Mouse (Mus musculus) liver, embryonic 12.5 days (tissue): ENCODE measurements around the gene Rbl2. TPM values are rescaled to one million over a fixed set of nuclear protein-coding genes. Genes with fewer than 3 reads are reported as not detected.

Experiments used
- ATAC-seq: fragments of 200-750 bp; cut with Nextera tagmentation; 2 replicates; pipeline ENCODE4 v1.8.0; 2017; ENCODE audit warnings: moderate number of reproducible peaks, mild to moderate bottlenecking, moderate library complexity
- H3K27ac ChIP-seq: fragments of 300-500 bp; sonication (generic); 2 replicates; pipeline ENCODE4 v1.5.1; 2016; ENCODE audit warnings: mild to moderate bottlenecking
- H3K27me3 ChIP-seq: fragments of 300-500 bp; sonication (generic); replicated peaks from 2 replicates; pipeline ENCODE4 v1.6.1; 2016; ENCODE audit warnings: mild to moderate bottlenecking, moderate library complexity
- H3K36me3 ChIP-seq: fragments of 300-500 bp; sonication (generic); 2 replicates; pipeline ENCODE4 v1.6.1; 2016; ENCODE audit warnings: mild to moderate bottlenecking, moderate library complexity
- H3K4me1 ChIP-seq: fragments of 300-500 bp; sonication (generic); 2 replicates; pipeline ENCODE4 v1.6.1; 2016
- H3K4me2 ChIP-seq: fragments of 300-500 bp; sonication (generic); 2 replicates; pipeline ENCODE4 v1.6.1; 2016; ENCODE audit warnings: mild to moderate bottlenecking, moderate library complexity
- H3K4me3 ChIP-seq: fragments of 300-500 bp; sonication (generic); 2 replicates; pipeline ENCODE4 v1.5.1; 2016; ENCODE audit warnings: mild to moderate bottlenecking, moderate library complexity
- H3K9ac ChIP-seq: fragments of 300-500 bp; sonication (generic); 2 replicates; pipeline ENCODE4 v1.6.1; 2016; ENCODE audit warnings: mild to moderate bottlenecking, moderate library complexity
- H3K9me3 ChIP-seq: fragments of 300-500 bp; sonication (generic); replicated peaks from 2 replicates; pipeline ENCODE4 v1.6.1; 2016; ENCODE audit warnings: mild to moderate bottlenecking, moderate library complexity
- WGBS: fragments of 180-500 bp; shearing (Covaris S2); methylation state at CpG from one replicate; pipeline ENCODE4 v1.1.7; 2016; ENCODE audit not compliant: insufficient replicate concordance; 5-methylcytosine and 5-hydroxymethylcytosine counted together
- polyA plus RNA-seq: library from polyadenylated mRNA; unstranded; fragments of >200 nt; fragmentation: Nextera tagmentation; extraction: Ambion mirVana; gene quantifications from 2 replicates; pipeline ENCODE4 v1.2.1, GENCODE M21; 2016

Gene Rbl2
- polyA plus RNA-seq = 9.1 and 9.4 TPM in 2 replicates

DNA sequence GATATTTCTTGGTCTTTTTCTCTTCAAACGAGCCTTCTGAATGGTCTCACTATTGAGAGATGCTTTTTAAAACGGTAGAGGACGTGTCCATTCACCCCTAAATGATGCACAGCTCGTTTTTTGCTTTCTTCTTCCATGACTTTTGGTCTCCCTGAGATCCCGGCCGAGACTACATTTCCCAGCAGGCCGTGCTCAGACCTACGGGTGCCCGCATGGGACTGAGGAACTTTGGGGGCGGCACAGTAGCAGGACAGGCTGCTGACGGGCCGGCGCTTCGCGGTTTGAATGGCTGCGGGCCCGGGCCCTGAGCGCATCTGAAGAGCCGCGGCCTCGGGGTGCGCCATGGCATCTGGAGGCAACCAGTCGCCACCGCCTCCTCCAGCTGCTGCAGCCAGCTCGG is at the start of gene Rbl2:
Rbl2 (plus strand) TSS at position 224 of the 400 bp plus-strand sequence.
- 1% methylated on average over 25 of the region's 25 CpGs for WGBS
- peak within 1 kb of the TSS; percentile 89 for H3K9ac ChIP-seq
- H3K9me3 ChIP-seq = no peaks in the 10 kb centered on the region
- H3K4me3 ChIP-seq = peak within 1 kb of the TSS; percentile 91
- H3K4me2 ChIP-seq = peak within 1 kb of the TSS; percentile 81
- no peaks in the 10 kb centered on the region for H3K36me3 ChIP-seq
- peaks cover 28% of the 10 kb centered on the region for H3K4me1 ChIP-seq
- peak within 1 kb of the TSS; percentile 91 for H3K27ac ChIP-seq
- ATAC-seq = peak; percentile 95
- H3K27me3 ChIP-seq = no peaks in the 10 kb centered on the region

DNA sequence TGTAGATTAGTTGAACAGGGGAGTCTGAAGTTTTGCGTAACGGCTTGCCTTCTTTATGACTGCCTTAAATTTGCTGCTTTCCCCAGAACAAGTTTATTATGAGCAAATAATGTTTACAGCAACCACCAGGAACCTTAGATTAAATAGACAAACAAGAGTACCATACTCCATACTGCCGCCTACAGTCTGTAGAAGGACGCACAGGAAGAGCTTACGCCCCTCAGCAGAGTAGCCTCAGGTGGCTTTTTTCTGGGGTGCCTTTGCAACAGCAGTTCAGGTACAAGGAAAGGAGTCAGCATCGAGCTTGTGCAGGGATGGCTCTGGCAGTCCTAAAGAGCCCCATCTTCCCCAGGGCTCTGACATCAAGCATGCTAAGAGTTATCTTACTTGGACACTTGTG is 35.4 kb upstream of the Rbl2 start:
- no peak overlapping the region for H3K4me3 ChIP-seq
- no peaks in the 10 kb centered on the region for H3K4me1 ChIP-seq
- no peak overlapping the region for H3K27ac ChIP-seq
- 79% methylated on average over 6 of the region's 6 CpGs for WGBS
- no peaks in the 10 kb centered on the region for H3K9me3 ChIP-seq
- peaks cover 82% of the 10 kb centered on the region for H3K36me3 ChIP-seq
- no peak for ATAC-seq
- no peak overlapping the region for H3K9ac ChIP-seq
- H3K27me3 ChIP-seq = no peaks in the 10 kb centered on the region
- no peak overlapping the region for H3K4me2 ChIP-seq

DNA sequence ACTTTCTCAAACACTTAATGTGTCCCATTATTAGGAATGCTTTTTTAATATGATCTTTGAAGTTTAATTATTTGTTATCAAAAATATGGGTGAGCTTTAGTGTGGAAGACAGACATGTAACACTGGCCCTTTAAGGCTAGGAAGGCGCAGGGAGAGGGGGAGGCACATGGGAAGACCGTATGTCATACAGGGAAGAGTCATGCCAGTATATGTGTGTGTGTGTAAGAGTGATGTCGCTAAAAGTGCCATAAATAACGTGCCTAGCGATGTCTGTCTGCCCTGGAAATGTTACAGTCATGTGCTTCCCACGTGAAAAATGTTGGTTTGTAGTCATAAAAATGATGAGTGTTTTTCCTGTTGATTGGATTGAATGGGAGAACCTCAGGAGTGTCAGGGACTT is 33.0 kb upstream of the Rbl2 start:
- WGBS = 71% methylated on average over 6 of the region's 6 CpGs
- no peak for ATAC-seq
- no peak overlapping the region for H3K4me3 ChIP-seq

DNA sequence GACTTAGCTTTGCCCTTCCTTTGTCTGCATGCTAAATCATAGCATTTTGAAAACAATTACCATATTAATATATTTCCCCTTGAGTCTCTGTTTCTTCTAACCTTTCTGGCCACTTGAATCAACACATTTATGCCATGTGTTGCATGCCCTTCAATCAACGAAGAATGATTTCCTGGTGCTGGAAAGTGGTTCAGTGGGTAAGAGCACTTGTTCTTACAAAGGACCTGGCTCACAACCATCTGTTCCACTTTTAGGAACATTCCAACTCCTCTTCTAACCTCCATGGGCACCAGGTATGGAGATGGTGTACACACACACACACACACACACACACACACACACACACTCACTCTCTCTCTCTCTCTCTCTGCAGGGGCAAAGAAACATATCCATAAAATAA is 31.2 kb upstream of the Rbl2 start:
- Histone ChIP-seq H3K27ac (no peak overlapping the region), H3K27me3 (no peaks in the 10 kb centered on the region), H3K9ac (no peak overlapping the region), H3K4me2 (no peak overlapping the region), H3K9me3 (no peaks in the 10 kb centered on the region), H3K4me3 (no peak overlapping the region), H3K36me3 (peaks cover 88% of the 10 kb centered on the region), H3K4me1 (no peaks in the 10 kb centered on the region)
- 78% methylated on average over 1 of the region's 1 CpGs for WGBS
- no peak for ATAC-seq

More for the DNA sequence above, 33.0 kb upstream of the Rbl2 start:
- peaks cover 87% of the 10 kb centered on the region for H3K36me3 ChIP-seq
- H3K9ac ChIP-seq = no peak overlapping the region
- H3K27me3 ChIP-seq = no peaks in the 10 kb centered on the region
- H3K9me3 ChIP-seq = no peaks in the 10 kb centered on the region
- H3K27ac ChIP-seq = no peak overlapping the region
- no peak overlapping the region for H3K4me2 ChIP-seq
- H3K4me1 ChIP-seq = no peaks in the 10 kb centered on the region

DNA sequence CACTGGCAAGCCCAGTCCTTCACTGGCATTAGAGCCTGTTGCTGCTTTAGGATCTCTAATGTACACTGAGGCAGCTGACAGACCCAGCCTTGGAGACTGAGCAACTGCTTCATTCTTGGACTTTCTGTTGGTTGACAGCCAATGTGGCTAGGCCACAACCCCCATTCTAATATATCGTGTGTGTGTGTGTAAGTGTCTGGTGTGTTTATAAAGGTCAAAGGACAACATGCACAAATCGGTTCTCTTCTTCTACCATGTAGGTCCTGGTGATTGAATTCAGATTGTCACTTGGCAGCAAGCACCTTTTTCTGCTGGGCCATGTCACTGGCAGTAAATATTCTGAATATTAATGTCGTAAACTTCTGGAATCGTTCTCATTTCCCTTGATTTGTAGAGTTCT is 23.5 kb upstream of the Rbl2 start:
- peaks cover 69% of the 10 kb centered on the region for H3K36me3 ChIP-seq
- no peak overlapping the region for H3K9ac ChIP-seq
- 80% methylated on average over 4 of the region's 4 CpGs for WGBS
- H3K9me3 ChIP-seq = no peaks in the 10 kb centered on the region
- no peak for ATAC-seq
- no peak overlapping the region for H3K4me3 ChIP-seq
- H3K4me1 ChIP-seq = no peaks in the 10 kb centered on the region
- H3K4me2 ChIP-seq = no peak overlapping the region
- H3K27me3 ChIP-seq = no peaks in the 10 kb centered on the region
- no peak overlapping the region for H3K27ac ChIP-seq

DNA sequence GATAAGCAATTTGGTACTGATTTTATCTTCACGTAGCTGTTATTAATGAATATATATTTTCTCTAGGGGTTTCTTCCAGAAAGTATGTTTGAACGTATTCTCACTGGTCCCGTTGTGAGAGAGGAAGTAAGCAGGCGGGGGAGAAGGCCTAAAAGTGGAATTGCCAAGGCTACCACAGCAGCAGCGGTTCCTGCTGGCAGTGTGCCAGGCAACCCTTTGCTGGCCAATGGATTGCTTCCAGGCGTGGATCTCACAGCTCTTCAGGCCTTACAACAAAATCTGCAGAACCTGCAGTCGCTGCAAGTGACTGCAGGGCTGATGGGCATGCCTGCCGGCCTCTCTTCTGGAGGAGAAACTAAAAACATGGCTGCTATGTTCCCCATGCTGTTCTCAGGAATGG is 18.8 kb upstream of the Rbl2 start:
- Histone ChIP-seq H3K4me3 (no peak overlapping the region), H3K4me2 (no peak overlapping the region), H3K27ac (no peak overlapping the region), H3K36me3 (peaks cover 40% of the 10 kb centered on the region), H3K4me1 (no peaks in the 10 kb centered on the region), H3K27me3 (no peaks in the 10 kb centered on the region), H3K9me3 (no peaks in the 10 kb centered on the region), H3K9ac (no peak overlapping the region)
- ATAC-seq = no peak
- WGBS = 68% methylated on average over 8 of the region's 8 CpGs

DNA sequence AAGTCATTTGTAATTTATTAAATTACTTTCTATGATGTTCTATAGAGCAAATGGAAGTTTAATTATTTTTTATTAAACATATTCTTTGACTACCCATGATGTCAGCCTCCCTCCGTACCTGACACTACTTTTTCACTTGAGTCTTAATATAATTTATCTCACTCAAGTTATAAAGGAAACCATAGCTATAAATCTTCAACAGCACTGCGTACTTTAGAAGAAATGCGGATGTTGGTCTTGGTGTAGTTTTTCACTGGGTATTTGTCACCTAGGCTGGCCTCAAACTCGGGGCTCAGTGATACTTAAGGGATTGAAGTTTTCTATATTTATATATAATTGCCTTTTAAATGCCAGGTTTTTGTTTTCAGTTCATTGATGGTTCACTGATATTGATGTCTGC is 15.4 kb upstream of the Rbl2 start:
- WGBS = 81% methylated on average over 4 of the region's 4 CpGs
- no peak for ATAC-seq
- Histone ChIP-seq H3K9me3 (no peaks in the 10 kb centered on the region), H3K4me2 (no peak overlapping the region), H3K36me3 (peaks cover 26% of the 10 kb centered on the region), H3K27me3 (no peaks in the 10 kb centered on the region), H3K4me3 (no peak overlapping the region), H3K4me1 (no peaks in the 10 kb centered on the region), H3K27ac (no peak overlapping the region), H3K9ac (no peak overlapping the region)

DNA sequence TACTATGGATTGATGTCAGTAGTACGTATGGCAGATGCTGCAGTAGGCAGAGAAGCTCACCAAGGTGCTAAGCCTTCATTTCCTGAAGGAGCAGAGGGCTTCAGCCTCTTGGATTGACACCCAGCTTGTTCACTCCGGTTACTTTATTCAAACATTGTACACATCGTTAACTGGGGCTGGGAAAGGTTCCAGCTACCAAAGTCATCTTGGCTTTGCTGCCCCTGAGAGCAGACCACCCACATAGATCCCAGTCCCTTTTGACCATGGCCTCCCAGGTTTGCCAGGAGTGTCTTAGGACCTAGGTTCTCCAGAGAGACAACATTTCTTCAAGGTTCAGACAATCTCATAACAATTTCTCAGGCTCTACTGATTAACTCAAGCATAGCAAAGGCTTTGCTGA is 13.0 kb upstream of the Rbl2 start:
- peaks cover 6% of the 10 kb centered on the region for H3K36me3 ChIP-seq
- no peaks in the 10 kb centered on the region for H3K27me3 ChIP-seq
- H3K4me1 ChIP-seq = peaks cover 13% of the 10 kb centered on the region
- no peak for ATAC-seq
- H3K27ac ChIP-seq = no peak overlapping the region
- no peaks in the 10 kb centered on the region for H3K9me3 ChIP-seq
- 63% methylated on average over 3 of the region's 3 CpGs for WGBS
- no peak overlapping the region for H3K4me2 ChIP-seq
- no peak overlapping the region for H3K9ac ChIP-seq
- no peak overlapping the region for H3K4me3 ChIP-seq

DNA sequence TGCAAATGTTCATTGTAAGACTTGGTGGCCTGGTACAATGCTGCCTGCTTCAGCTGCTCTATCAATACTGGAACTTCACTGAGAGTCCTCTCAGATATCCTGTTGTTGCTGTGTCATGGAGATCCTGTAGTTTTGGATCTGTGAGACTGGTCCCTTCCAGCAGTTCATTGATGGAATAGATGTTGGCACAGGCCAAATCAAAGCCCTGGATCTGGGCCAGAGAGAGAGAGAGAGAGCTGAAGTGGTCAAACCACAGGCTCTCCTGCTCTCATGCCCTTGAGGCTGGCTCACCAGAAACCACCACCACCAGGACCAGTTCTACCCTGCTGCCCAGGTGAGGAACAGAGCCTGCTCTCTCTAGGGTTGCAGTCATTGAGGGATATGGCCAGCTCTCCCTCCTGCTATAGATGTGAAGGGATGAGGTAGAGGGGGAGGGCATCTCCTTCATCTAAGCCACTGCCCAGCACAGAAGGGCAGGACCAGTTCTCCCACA is 10.7 kb upstream of the Rbl2 start:
- no peaks in the 10 kb centered on the region for H3K9me3 ChIP-seq
- peaks cover 13% of the 10 kb centered on the region for H3K4me1 ChIP-seq
- H3K27me3 ChIP-seq = no peaks in the 10 kb centered on the region
- ATAC-seq = no peak
- H3K4me3 ChIP-seq = no peak overlapping the region
- H3K36me3 ChIP-seq = no peaks in the 10 kb centered on the region
- H3K9ac ChIP-seq = no peak overlapping the region
- no peak overlapping the region for H3K4me2 ChIP-seq
- no peak overlapping the region for H3K27ac ChIP-seq

DNA sequence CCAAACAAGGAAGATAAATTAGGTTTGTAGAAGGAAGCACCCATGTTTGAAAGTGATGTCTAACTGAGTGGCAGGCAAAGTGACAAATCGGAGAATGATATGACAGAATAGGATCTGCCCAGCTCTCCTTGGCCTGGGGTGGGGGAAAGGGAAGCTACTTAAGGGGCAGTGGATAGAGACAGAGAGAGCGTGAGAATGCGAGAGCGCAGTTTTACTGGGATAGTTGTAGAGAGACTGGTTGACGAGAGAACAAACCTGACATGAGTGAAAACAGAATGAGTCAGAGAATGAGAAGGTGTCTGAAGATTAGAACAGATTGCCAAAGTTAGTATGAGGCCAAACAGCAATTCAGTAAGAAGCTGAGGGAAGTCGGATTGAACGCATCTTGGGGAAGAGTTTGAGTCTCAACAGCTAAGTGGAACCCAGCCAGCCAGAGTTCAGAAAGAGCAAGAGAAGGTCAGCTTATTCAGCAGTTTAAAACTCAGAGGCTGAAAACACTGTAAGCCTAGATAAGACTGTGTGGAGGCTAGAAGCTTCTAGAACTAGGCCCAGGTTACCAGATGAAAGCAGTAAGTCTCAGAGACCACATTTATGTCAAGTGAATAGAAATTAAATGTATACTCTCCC is 9.9 kb upstream of the Rbl2 start:
- H3K27me3 ChIP-seq = no peaks in the 10 kb centered on the region
- no peaks in the 10 kb centered on the region for H3K36me3 ChIP-seq
- peak overlapping the region; percentile 57 for H3K4me2 ChIP-seq
- H3K27ac ChIP-seq = no peak overlapping the region
- 77% methylated on average over 7 of the region's 7 CpGs for WGBS
- H3K9me3 ChIP-seq = no peaks in the 10 kb centered on the region
- ATAC-seq = peak; percentile 40; the same call in 1 of the 2 replicates
- peaks cover 13% of the 10 kb centered on the region for H3K4me1 ChIP-seq
- no peak overlapping the region for H3K9ac ChIP-seq
- H3K4me3 ChIP-seq = no peak overlapping the region

DNA sequence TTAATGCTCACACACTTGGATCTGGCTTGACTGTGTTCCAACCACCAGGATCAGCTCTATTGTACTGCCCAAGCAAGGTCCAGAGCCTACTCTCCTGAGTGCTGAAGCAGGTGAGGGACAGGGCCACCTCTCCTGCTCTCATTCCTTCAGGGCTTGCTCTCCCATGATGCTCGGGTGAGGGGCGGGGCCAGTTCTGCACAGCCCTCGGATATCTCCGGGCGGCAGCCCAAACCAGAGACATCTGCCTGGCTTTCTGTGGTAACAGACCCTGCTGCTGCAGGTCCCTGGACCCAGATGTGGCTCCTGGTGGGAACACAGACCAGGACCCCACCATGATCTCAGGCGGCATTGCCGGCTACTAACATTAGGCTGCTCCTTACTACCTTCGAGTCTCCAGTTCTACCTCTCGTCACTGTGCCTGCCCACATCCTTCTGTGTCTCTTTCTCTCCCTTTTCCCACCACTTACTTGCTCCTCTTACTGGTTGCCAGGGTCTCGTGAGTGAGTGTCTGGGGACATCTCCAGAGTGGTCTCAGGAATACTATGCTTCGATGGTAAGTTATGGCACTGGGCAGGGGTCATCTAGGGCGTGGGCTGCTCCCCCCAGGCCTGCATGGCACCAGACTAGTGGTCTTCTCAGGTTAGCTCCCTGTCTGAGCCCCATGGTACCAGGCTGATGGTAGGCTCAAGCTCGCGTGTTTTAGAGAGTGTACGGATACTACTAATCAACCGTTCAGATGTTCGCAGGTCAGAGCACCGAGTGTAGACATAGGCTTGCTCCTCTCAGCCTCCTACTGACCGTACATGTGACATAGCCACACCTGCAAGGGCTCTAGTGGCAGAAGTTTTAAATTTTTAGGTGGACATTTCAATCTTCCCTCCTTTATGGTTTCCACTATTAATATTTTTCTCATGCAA is 9.0 kb upstream of the Rbl2 start:
- no peaks in the 10 kb centered on the region for H3K9me3 ChIP-seq
- WGBS = 57% methylated on average over 19 of the region's 19 CpGs
- H3K27me3 ChIP-seq = no peaks in the 10 kb centered on the region
- peak overlapping the region; percentile 25; the same call in 1 of the 2 replicates for H3K4me3 ChIP-seq
- ATAC-seq = peak; percentile 90
- H3K4me2 ChIP-seq = peak overlapping the region; percentile 57
- H3K9ac ChIP-seq = peak overlapping the region; percentile 15; the same call in 1 of the 2 replicates
- H3K36me3 ChIP-seq = no peaks in the 10 kb centered on the region
- H3K4me1 ChIP-seq = peaks cover 16% of the 10 kb centered on the region
- no peak overlapping the region; the same call in 1 of the 2 replicates for H3K27ac ChIP-seq

DNA sequence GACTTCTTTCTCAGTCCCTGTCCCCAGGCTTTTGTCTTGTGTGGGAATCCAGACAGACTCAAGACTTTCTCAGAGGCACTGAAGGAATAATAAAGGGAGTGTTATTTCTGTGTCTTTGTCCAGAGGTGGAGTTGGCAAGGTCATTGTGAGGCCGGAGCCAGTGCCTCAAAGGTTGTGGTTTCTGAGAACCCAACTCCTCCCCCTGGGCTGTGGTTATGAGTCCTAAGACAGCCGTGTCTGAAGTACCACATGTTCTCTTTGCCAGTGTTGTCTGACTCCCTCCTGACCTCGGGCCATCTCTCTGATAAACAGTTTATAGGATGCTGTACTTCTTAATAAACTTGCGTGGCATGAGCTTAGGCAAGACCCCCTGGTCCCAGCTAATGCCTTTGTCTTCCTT is 4.7 kb upstream of the Rbl2 start:
- Histone ChIP-seq H3K4me3 (no peak overlapping the region), H3K4me2 (no peak overlapping the region), H3K9ac (no peak overlapping the region), H3K4me1 (peaks cover 24% of the 10 kb centered on the region), H3K27me3 (no peaks in the 10 kb centered on the region), H3K27ac (no peak overlapping the region), H3K9me3 (no peaks in the 10 kb centered on the region), H3K36me3 (no peaks in the 10 kb centered on the region)
- no peak for ATAC-seq
- WGBS = 25% methylated on average over 4 of the region's 4 CpGs
